Mouse (Mus musculus): ENCODE data around the gene Appl1. TPM values are rescaled to one million over a fixed set of nuclear protein-coding genes. Genes with fewer than 3 reads are reported as not detected.
A peak's percentile ranks its signal among the peaks of the same experiment; 100 is the strongest.

Gene Appl1
- polyA plus RNA-seq, 1 experiment from 2014 or later = 54.2 TPM

GRCm38 (mm10) chr14:26982150-26982530 lies 11.1 kb upstream of the Appl1 start:
- H3K27me3 ChIP-seq = no peaks in the 10 kb centered on the region
- no peak for ATAC-seq (ENCODE audit: low FRiP score)
- H3K9me3 ChIP-seq = peaks cover 10% of the 10 kb centered on the region; the same call in 1 of the 2 replicates
- no peak overlapping the region for H3K4me2 ChIP-seq
- no peak overlapping the region for H3K9ac ChIP-seq
- peaks cover 1% of the 10 kb centered on the region; the same call in 1 of the 2 replicates for H3K4me1 ChIP-seq
- H3K36me3 ChIP-seq (replicated peaks) = no peaks in the 10 kb centered on the region
- H3K4me3 ChIP-seq (replicated peaks) = no peak overlapping the region
- WGBS = 75% methylated on average over 5 of the region's 5 CpGs
- no peak overlapping the region for H3K27ac ChIP-seq

- peaks cover 3% of the 10 kb centered on the region; the same call in 1 of the 2 replicates for H3K4me1 ChIP-seq
- H3K4me3 ChIP-seq (replicated peaks) = no peak overlapping the region
- H3K27me3 ChIP-seq = no peaks in the 10 kb centered on the region
- H3K9me3 ChIP-seq = peaks cover 10% of the 10 kb centered on the region; the same call in 1 of the 2 replicates
- no peak overlapping the region for H3K9ac ChIP-seq
- ATAC-seq (ENCODE audit: low FRiP score) = no peak
- WGBS = 68% methylated on average over 5 of the region's 5 CpGs
- H3K36me3 ChIP-seq (replicated peaks) = no peaks in the 10 kb centered on the region
- H3K4me2 ChIP-seq = no peak overlapping the region
- H3K27ac ChIP-seq = no peak overlapping the region
Measured at GRCm38 (mm10) chr14:26981494-26982149, 10.6 kb upstream of the Appl1 start.

- Histone ChIP-seq H3K4me1 (peaks cover 3% of the 10 kb centered on the region; the same call in 1 of the 2 replicates), H3K36me3 (replicated peaks) (no peaks in the 10 kb centered on the region), H3K9ac (no peak overlapping the region), H3K4me2 (no peak overlapping the region), H3K27ac (no peak overlapping the region), H3K4me3 (replicated peaks) (no peak overlapping the region), H3K9me3 (peaks cover 10% of the 10 kb centered on the region; the same call in 1 of the 2 replicates), H3K27me3 (no peaks in the 10 kb centered on the region)
- no peak for ATAC-seq (ENCODE audit: low FRiP score)
- 93% methylated on average over 8 of the region's 8 CpGs for WGBS
Measured at GRCm38 (mm10) chr14:26981021-26981420, 10.0 kb upstream of the Appl1 start.

- Histone ChIP-seq H3K27ac (no peak overlapping the region), H3K27me3 (no peaks in the 10 kb centered on the region), H3K4me1 (peaks cover 3% of the 10 kb centered on the region; the same call in 1 of the 2 replicates), H3K9ac (no peak overlapping the region), H3K9me3 (peaks cover 10% of the 10 kb centered on the region; the same call in 1 of the 2 replicates), H3K36me3 (replicated peaks) (no peaks in the 10 kb centered on the region), H3K4me2 (no peak overlapping the region), H3K4me3 (replicated peaks) (no peak overlapping the region)
- WGBS = 84% methylated on average over 3 of the region's 3 CpGs
- ATAC-seq (ENCODE audit: low FRiP score) = no peak
Measured at GRCm38 (mm10) chr14:26979808-26980207, 8.8 kb upstream of the Appl1 start.

GRCm38 (mm10) chr14:26977500-26977899 lies 6.5 kb upstream of the Appl1 start:
- H3K4me2 ChIP-seq = no peak overlapping the region
- H3K36me3 ChIP-seq (replicated peaks) = no peaks in the 10 kb centered on the region
- 38% methylated on average over 2 of the region's 2 CpGs for WGBS
- no peaks in the 10 kb centered on the region for H3K27me3 ChIP-seq
- no peak for ATAC-seq (ENCODE audit: low FRiP score)
- no peak overlapping the region for H3K4me3 ChIP-seq (replicated peaks)
- H3K4me1 ChIP-seq = peaks cover 3% of the 10 kb centered on the region; the same call in 1 of the 2 replicates
- H3K9me3 ChIP-seq = peaks cover 10% of the 10 kb centered on the region; the same call in 1 of the 2 replicates
- no peak overlapping the region for H3K27ac ChIP-seq
- H3K9ac ChIP-seq = no peak overlapping the region

- Histone ChIP-seq H3K4me2 (no peak overlapping the region), H3K9me3 (peaks cover 8% of the 10 kb centered on the region; the same call in 1 of the 2 replicates), H3K4me1 (peaks cover 3% of the 10 kb centered on the region; the same call in 1 of the 2 replicates), H3K9ac (no peak overlapping the region), H3K27ac (no peak overlapping the region), H3K27me3 (0 out of 2 replicates have a peak, but pooled peaks cover 4% of the 10 kb centered on the region), H3K4me3 (replicated peaks) (no peak overlapping the region), H3K36me3 (replicated peaks) (no peaks in the 10 kb centered on the region)
- no peak for ATAC-seq (ENCODE audit: low FRiP score)
- WGBS = 69% methylated on average over 7 of the region's 7 CpGs
Measured at GRCm38 (mm10) chr14:26976212-26976611, 5.2 kb upstream of the Appl1 start.

- peaks cover 3% of the 10 kb centered on the region; the same call in 1 of the 2 replicates for H3K4me1 ChIP-seq
- WGBS = 84% methylated on average over 3 of the region's 3 CpGs
- no peak for ATAC-seq (ENCODE audit: low FRiP score)
Measured at GRCm38 (mm10) chr14:26975490-26975889, 4.5 kb upstream of the Appl1 start.

GRCm38 (mm10) chr14:26973089-26973488 lies 2.1 kb upstream of the Appl1 start:
- no peak overlapping the region for H3K4me2 ChIP-seq
- peaks cover 12% of the 10 kb centered on the region for H3K4me1 ChIP-seq
- no peaks in the 10 kb centered on the region for H3K36me3 ChIP-seq (replicated peaks)
- H3K9ac ChIP-seq = no peak overlapping the region
- whole genome bisulfite sequencing = 64% methylated on average over 2 of the region's 2 CpGs
- H3K9me3 ChIP-seq = no peaks in the 10 kb centered on the region
- no peak for ATAC-seq (ENCODE audit: low FRiP score)
- H3K27ac ChIP-seq = no peak overlapping the region
- no peak overlapping the region for H3K4me3 ChIP-seq (replicated peaks)
- 0 out of 2 replicates have a peak, but pooled peaks cover 4% of the 10 kb centered on the region for H3K27me3 ChIP-seq

More at GRCm38 (mm10) chr14:26975490-26975889, 4.5 kb upstream of the Appl1 start:
- Histone ChIP-seq H3K9ac (no peak overlapping the region), H3K9me3 (0 out of 2 replicates have a peak, but pooled peaks cover 1% of the 10 kb centered on the region), H3K4me3 (replicated peaks) (no peak overlapping the region), H3K4me2 (no peak overlapping the region), H3K27ac (no peak overlapping the region), H3K27me3 (0 out of 2 replicates have a peak, but pooled peaks cover 4% of the 10 kb centered on the region), H3K36me3 (replicated peaks) (no peaks in the 10 kb centered on the region)

GRCm38 (mm10) chr14:26970439-26970932 lies 546 bp downstream of the Appl1 start:
- Histone ChIP-seq H3K9ac (peak overlapping the region; percentile 88), H3K4me1 (peaks cover 11% of the 10 kb centered on the region), H3K4me3 (replicated peaks) (peak overlapping the region; percentile 94), H3K36me3 (replicated peaks) (no peaks in the 10 kb centered on the region), H3K27ac (peak overlapping the region; percentile 90), H3K4me2 (peak overlapping the region; percentile 60), H3K27me3 (0 out of 2 replicates have a peak, but pooled peaks cover 4% of the 10 kb centered on the region), H3K9me3 (no peaks in the 10 kb centered on the region)
- ATAC-seq (ENCODE audit: low FRiP score) = peak; percentile 98
- WGBS = under 1% methylated on average over 48 of the region's 53 CpGs

- no peaks in the 10 kb centered on the region for H3K9me3 ChIP-seq
- H3K27ac ChIP-seq = peak overlapping the region; percentile 90
- ATAC-seq (ENCODE audit: low FRiP score) = peak; percentile 89
- H3K4me2 ChIP-seq = peak overlapping the region; percentile 60
- 0 out of 2 replicates have a peak, but pooled peaks cover 4% of the 10 kb centered on the region for H3K27me3 ChIP-seq
- H3K4me3 ChIP-seq (replicated peaks) = peak overlapping the region; percentile 94
- peak overlapping the region; percentile 88 for H3K9ac ChIP-seq
- WGBS = 1% methylated on average over 61 of the region's 62 CpGs
- no peaks in the 10 kb centered on the region for H3K36me3 ChIP-seq (replicated peaks)
- peaks cover 11% of the 10 kb centered on the region for H3K4me1 ChIP-seq
Measured at GRCm38 (mm10) chr14:26969856-26970407, 1.1 kb downstream of the Appl1 start.

- WGBS = 90% methylated on average over 3 of the region's 3 CpGs
- H3K27me3 ChIP-seq = 0 out of 2 replicates have a peak, but pooled peaks cover 4% of the 10 kb centered on the region
- H3K27ac ChIP-seq = no peak overlapping the region
- H3K9me3 ChIP-seq = no peaks in the 10 kb centered on the region
- H3K36me3 ChIP-seq (replicated peaks) = no peaks in the 10 kb centered on the region
- no peak for ATAC-seq (ENCODE audit: low FRiP score)
- peaks cover 11% of the 10 kb centered on the region for H3K4me1 ChIP-seq
- peak overlapping the region; percentile 60 for H3K4me2 ChIP-seq
- H3K4me3 ChIP-seq (replicated peaks) = peak overlapping the region; percentile 94
- H3K9ac ChIP-seq = peak overlapping the region; percentile 88
Measured at GRCm38 (mm10) chr14:26969164-26969563, 1.9 kb downstream of the Appl1 start.

- Histone ChIP-seq H3K9me3 (no peaks in the 10 kb centered on the region), H3K4me1 (no peaks in the 10 kb centered on the region), H3K27ac (no peak overlapping the region), H3K36me3 (replicated peaks) (peaks cover 11% of the 10 kb centered on the region), H3K4me3 (replicated peaks) (no peak overlapping the region), H3K4me2 (no peak overlapping the region), H3K9ac (no peak overlapping the region), H3K27me3 (no peaks in the 10 kb centered on the region)
- no peak for ATAC-seq (ENCODE audit: low FRiP score)
- 94% methylated on average over 1 of the region's 1 CpGs for WGBS
Measured at GRCm38 (mm10) chr14:26960518-26960917, 10.5 kb downstream of the Appl1 start.
